Mouse (Mus musculus) ovary, postnatal 14 days (tissue): ENCODE results near the gene Pxk.
"Not testable (repeated sequence)": the region's sequence is repeated elsewhere in the genome, so short reads cannot be mapped to it uniquely, and the experiment has no call there.

Experiments
- DNase-seq: peaks from one replicate; pipeline ENCODE4 v3.0.0; 2022; ENCODE audit warnings: low spot score

The Pxk gene

DNA sequence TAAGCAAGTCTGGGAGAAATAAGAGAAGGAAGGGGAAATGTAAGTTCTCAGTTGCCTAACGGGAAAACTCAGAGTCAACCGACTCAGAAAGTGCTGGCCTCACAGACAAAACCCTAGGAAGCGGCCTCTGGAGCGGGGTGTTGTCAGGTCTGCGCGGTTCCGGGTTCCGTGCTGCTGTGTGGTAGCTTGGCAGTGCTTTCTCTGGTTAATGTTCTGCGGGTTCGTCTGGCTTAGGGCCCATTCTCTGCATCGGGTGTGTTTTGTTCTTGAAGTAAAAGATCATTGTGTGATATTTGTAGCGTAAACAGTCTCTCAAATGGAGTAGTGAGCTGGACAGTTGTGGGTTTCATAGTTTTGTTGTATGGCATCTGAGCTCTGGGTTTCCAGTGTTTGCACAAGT, 4.7 kb downstream of the Pxk start:
- DNase-seq: no peak

DNA sequence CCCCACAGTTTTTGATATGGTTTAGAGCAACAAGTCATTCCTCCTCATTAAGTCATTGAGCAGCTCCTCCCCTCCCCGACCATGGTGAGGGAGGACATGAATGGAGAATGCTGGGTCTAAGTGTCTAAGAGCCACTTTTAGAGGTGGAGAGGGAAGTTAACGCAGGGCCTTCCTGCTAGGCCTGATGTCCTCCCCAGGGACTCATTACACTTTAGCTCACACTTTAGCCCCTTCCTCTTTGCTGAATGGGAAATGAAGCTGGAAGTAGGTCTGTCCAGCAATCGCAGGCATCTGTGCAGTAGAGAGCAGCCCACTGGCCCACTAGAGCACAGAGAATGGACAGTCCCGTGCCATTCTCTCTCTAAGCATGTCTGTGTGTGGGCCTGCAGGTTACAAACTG, 10.0 kb downstream of the Pxk start:
- DNase-seq: no peak

DNA sequence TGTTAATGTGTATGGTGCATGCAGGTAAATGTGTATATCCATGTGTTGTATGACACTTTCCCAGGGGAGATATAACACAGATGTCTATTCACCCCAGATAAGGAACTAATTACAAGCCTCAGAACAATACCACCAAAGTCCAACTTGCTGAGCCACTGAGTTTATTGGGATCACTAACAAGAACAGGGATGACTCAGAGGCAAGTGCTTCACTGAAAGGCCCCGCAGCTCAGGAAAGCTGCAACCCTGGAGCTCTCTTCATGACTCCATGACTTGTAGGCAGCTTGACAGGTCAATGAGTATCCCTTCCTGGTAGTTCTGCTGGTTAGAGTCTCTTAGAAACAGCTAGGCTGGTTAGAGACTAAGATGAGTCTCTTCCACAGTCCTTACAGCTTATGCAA, 11.0 kb downstream of the Pxk start:
- DNase-seq: no peak

DNA sequence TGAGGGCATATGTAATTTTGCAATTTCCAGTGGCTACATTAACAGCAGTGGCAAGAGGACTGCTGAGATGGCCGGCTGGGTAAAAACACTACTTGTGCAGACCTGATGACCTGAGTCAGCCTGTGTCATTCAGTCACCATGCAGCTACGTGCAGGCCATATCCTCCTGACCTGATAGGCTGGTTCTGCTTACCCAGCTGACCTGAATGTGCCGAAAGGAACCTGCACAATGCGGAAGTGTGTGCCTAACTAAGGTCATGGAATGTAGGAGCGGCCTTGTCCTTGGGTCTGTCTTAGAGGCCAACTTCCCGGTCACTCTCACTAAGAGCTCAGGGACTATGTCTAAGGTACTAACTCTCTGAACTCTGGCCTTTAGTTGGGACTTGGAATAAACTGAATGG, 13.5 kb downstream of the Pxk start:
- DNase-seq: no peak

DNA sequence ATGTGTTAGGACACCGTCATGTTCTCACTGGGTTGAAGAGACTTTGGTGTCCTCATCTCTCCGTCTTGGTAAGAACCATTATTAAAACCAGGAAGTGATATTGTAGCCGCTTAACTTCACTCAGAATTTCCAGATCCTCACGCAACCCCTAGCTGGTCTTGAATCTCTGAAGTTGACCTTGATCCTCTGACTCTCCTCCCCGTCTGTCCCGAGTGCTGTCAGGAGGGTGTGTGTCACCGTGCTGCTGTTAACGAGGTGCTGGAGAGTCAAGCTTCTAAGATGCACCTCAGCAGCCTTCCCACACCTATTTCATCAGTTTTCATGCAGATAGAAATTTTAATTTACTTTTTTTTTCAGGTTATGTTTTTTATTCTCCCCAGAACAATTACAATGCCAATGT, 14.0 kb downstream of the Pxk start:
- no peak for DNase-seq

DNA sequence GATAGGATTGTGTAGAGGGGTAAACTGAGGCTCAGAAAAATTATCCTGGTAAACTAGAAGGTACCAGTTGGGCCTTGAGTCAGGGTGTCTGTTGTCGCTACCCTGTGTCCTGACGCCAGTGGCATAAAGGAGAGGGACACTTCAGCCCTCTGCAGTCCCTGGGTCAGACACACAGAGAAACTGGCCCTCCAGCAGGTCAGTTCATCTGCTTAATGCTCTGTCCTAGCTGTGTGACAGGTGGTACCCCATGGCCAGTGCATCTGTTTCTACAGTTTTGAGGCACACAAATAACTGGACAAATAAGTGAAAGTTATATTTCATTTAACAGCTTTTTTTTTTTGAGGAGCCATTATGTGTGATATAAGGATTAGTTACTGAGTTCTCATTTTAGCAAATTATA, 15.6 kb downstream of the Pxk start:
- no peak for DNase-seq

DNA sequence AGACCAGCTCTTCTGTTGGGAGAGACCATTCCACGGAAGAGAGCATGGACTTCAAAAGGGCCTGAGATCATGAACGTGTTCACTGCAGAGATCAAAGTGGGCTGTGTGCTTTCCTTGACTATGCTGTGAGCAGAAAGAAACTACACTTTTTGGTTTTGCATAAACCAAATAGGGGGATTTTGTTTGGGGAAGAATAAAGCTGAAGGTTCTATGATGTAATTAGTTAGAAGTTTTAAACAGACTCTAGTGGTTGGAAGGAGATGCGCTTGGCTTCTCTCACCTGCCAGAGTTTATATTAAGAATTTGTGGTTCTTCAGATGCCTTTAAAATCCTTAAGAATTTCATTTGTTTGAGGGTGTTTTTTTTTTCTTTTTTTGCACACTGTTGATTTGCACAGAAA, 16.3 kb downstream of the Pxk start:
- no peak for DNase-seq

DNA sequence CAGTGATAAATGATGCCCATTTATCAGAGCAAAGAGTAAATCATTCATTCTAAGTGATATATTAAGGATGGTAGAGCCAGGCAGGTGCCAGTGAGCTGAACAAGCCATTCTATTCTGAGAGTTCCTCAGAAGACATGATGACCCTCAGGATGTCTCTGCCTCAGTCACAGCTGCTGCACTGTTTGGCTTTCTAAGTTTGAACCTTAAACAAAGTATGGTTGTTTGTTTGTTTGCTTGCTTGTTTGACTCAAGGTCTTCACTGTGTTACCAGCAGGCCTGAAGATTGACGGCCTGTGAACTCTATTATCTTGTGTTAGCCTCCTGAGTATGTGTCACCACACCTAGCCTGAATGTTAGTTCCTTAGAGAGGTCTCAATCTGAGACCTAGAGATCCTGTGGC, 16.7 kb downstream of the Pxk start:
- no peak for DNase-seq

DNA sequence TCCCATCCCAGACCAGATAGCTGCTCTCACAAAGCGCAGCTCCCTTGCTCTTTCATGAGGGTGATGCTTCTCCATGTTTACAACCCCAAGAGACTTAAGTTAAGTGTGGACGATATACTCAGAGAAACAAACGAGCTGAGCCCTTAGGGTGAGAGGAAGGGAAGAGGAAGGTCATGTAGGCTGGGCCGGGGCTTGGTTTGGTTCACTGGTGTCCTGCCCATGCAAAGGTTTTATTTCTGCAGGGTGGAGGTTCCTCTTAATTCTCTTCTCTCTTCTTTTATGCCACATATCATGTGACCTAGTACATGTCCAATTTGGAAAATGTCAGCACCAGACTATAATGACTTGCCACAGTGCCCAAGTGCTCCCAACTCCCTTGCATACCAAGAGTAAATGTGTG, 17.8 kb downstream of the Pxk start:
- DNase-seq: no peak

DNA sequence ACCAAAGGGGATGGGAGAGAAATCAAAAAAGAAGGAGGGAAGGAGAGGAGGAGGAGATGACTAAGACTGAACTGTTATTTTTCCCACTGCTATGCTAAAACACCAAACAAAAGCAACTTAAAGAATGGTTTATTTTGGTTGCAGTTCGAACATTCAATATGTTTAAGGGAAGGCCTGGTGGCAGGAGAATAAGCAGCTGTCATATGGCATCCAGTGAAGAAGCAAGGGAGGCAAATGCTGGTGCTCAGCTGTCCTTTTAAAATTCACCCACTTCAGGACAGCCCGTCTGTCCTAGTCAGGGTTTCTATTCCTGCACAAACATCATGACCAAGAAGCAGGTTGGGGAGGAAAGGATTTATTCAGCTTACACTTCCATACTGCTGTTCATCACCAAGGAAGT, 19.4 kb downstream of the Pxk start:
- DNase-seq: no peak

DNA sequence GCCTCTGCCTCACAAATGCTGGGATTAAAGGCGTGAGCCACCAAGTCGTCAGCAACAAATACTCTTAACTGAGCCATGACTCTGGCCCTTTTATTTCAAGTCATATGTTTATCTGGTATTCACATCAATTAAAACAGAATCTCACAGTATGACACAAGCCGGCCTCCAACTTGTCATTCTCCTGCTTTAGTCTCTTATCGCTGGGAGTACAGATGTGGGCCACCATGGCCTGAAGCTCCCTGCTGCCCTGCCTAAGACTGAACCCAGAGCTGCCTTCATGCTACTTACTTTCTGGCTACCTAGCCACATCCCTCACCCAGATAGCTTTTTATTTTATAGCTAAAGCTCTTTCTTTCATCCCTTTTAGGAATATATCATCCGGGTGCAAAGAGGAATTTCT, 21.4 kb downstream of the Pxk start:
- no peak for DNase-seq

DNA sequence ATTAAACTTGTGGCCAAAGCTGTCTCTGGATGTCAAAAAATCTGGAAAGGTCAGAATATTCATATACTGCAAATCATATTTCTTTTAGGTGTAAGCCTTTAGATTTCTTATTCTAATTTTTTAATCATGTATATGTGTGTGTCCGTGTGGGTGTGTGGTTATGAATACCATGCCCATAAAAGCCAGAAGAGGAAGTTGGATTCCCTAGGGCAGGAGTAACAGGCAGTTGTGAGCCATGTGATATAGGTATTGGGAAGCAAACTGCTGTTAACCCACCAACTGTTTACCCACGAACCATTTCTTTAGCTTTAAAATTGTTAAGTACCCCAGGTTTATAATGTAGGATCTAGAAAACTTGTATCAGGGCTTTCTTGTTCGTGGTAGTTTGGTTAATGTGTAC, 21.9 kb downstream of the Pxk start:
- no peak for DNase-seq

DNA sequence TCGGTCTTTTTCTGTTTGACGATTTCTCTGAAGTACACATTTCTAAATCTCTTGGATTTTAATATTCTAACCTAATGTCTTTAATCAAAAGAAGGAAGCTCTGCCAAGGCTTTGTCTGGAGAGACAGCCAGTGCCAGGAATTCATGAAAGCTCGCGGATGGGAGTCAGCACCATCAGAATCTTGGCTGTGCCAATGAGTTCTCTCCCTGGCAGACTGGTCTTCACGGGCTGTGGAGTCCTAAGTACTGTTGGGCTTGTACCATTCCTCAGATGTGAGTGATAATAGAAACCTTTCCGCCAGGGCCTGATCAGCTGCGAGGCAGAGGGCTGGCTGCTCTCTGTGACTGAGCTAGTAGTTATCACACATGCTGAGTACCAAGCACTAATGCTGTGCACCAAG, 25.1 kb downstream of the Pxk start:
- no peak for DNase-seq

DNA sequence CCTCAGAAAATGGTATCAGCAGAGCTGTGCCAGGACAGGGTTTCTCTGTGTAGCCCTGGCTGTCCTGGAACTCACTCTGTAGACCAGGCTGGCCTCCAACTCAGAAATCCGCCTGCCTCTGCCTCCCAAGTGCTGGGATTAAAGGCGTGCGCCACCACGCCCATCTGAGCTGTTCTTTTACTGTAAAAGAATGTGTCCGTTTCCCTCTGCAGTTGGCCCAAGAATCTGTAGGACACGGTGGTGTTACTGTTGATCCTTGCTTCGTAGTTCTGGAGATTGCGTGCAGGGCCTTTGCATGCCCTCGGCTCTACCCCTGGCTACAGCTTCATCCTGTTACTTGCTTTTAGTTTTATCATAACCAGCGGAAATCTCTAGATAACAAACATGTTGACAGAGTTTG, 25.6 kb downstream of the Pxk start:
- DNase-seq: not testable (repeated sequence)

DNA sequence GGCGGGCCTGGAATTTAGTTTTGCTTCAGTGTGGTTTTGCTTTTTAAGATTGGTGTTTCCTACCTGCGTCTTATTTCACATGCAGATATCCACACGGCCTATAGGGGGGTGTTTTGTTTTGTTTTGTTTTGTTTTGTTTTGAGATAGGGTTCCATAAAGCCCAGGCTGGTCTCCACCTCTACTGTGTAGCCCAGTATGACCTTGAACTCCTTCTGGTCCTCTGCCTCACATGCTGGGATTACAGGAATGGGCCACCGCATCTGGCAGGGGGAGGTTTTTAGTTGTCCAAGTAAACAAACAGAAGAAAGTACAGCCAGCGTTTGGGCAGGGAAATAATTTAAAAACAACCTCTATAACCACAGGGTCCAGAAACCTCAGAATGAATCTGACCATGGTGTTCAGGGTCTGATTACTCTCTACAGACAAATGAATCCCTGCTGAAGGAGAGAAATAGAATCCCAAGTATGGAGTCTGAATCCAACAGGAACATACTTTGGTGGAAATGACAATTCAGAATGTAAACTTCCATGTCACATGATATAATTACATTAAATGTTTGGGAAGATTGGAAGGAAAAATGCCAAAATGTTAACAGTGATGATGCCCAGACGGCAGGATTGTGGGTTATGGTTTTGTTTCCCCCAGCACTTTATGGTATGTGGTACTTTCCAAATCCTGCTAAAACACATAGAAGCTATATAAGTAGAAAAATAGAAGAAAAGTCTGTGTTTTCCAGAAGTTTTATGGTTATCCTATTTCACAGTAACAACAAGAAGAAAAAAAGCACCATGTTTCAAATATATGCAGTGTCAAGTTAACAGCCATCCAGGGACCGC, 26.3 kb downstream of the Pxk start:
- DNase-seq: no peak

DNA sequence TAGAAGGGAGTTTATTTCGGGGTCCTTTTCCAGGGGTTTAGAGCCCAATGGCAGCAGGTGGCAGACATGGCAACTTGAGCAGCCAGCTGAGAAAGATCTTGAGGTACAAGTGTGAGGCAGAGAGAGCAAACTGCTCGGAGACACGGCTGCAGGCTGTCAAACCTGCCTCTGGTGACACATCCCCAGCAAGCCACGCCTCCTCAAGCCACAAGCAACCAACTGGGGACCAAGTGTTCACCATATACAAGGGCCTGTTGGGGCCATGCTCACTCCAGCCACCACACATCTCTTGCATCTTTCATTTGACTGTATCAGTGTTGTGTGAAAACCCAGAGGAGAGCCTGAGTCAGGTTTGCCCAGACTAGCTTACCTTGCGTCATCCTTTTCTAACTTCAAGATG, 30.0 kb downstream of the Pxk start:
- DNase-seq: no peak

DNA sequence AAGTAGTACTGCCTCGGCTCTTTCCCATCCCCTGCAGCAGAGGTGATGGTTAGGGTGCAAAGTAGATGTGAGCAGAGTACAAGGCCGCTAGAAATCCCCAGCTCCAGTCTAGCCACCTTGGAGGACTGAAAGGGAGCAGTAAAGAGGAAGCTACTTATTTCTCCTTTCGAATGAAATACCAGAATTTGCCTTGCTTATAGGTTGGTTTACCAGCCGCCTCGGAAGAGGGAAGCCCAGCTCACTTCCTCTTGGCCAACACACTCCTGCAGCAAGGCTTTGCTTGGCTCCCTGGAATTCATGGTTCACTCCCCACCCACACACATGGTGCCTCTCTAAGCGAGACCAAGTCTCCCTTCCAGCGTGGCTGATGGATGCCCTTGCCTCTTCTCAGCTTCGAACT, 34.8 kb downstream of the Pxk start:
- DNase-seq: no peak

DNA sequence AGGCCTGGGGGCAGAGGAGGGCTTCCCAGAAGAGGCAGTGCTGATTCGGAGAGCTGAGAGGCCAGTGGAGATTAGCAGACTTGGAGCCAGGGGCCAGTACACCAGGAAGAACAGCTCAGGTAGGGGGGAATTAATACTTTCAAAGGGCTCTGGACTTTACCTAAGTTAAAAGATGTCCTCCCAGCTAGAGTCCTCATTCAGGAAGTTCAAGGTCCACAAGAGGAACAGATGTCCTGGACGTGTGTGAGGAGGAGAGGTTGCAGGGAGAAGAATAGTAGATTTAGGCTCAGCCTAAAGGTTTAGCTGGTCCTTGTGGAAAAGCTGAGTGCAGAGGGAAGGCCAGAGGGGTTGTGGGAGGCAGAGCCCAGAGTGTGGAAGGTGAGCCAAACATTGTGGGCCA, 36.2 kb downstream of the Pxk start:
- DNase-seq: no peak

DNA sequence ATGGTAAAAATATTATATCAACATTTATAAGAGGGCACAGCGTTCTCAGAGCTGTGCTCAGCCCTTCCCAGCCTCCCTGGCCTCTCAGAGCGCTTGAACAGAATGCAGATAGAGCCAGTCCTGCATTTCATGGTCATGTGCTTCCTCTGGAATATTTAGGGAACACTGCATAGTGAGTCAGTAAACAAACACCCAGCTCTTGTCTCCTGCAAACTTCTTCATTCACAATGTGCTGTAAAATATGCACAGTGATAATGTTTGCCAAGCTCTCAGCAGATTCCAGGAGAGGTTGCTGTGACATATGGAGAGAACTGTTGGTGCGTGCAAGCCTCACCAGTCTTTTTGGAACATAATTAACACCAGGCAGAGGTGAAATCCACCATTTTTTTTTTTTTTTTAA, 37.1 kb downstream of the Pxk start:
- DNase-seq: no peak

DNA sequence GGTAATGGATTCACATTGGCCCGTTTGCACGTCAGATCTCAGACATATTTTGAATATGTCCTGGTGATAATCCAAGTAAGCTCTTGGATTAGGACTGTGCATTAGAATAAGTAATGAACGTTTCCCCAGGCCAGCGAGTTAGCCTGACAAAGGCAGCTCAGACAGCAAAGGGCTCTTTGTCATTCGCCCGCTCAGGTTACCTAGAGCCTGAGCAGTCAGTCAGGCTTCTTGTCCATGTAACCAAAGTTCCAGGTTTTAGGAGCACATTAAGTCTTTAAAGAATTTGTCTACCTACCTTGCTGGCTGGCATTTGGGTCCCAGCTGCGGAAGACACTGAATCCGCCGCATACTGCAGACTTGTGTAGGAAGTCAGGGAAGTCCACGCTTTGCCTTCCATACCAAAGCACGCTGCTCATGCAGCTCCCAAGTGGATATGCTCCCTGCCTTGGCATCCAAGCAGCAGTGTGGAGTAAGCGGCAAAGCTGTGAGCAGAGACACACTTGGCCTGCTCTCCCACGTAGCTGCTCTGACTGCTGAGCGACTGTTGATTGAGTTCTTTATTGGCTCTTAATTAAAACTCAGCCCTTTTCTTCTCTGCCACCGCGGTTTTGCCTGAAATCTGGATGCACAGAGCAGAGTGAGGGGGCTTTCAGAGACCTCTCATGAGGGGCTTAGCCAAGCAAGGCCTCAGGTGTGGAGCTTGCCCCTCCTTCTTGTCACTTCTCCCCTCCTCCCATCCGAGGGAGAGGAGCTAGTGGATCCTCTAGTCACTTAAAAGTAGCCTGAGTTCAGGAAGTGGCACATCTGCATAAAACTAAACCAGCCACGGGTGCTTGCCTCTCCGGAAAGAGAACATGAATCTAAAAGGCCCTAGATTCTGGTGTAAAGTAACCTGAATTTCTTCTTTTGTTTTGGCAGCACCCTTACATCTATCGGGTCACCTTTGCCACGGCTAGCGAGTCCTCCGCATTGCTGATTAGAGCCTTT, 42.0 kb downstream of the Pxk start:
- no peak for DNase-seq

DNA sequence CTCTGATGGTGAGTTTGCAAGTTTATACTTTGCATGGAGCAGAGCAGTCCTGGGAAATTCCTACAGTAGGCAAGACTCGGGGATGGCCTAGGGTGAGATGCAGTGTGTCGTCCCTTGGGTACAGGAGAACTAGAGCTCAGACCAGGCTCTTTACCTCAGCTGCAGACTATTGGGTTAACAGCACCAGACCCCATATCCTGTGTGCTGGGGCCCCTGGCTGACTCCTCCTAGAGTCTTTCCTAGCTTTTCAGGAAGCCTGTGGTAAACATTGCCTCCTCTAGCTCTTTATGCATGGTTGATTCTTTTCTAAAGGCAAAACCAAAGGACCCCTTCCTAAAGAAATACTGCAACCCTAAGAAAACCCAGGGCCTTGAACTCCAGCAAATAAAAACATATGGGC, 43.1 kb downstream of the Pxk start:
- no peak for DNase-seq

DNA sequence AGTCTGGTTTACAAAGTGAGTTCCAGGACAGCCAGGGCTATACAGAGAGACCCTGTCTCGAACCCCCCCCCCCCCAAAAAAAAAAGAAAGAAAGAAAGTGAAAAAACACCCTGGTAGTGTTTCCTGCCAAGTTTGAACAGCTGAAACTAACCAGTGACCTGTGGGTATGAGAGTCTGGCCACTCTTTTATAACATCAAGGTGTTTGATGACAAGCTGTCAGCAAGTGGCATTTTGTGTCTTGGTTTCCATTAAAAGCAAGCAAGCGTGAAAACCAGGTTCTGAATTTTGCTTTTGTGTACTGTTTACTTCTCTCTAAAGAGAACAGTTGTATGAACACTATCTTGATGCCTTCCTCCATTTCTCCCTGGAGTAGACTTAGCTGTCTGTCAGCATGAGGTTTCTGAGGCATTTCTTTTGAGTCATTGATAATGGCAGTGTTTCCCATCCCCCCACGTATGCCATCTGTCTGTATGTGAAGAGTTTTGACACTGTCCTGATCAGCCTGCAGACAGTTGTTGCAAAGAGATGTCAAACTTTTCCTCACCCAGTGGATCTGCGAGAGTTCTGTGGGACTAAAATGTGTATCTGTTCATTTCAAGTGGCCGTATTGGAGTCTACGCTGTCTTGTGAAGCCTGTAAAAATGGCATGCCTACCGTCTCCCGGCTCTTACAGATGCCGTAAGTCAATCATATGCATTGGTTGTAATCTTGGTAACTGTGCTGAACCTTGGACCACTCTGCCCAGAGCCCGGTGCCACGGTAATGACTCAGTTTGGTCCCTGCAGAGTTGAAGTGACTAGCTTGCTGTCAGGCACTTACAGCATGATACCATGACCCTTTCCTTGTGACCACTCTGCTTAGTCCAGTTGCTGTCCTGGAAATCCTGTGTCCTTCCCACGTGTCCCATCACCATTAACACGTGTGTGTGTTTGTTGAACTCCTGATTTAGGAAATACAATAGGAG, 47.9 kb downstream of the Pxk start:
- DNase-seq: no peak
